Mouse (Mus musculus) ES-Bruce4 (cell line): Measurements from ENCODE around the gene Nat10.

ENCODE experiments used
- CTCF ChIP-seq: IDR thresholded peaks from one replicate; pipeline ENCODE4 v1.8.1; 2011; ENCODE audit warnings: low read depth, low read length
- POLR2A ChIP-seq: IDR thresholded peaks from one replicate; pipeline ENCODE4 v1.8.1; 2011; ENCODE audit warnings: low read length; ENCODE audit not compliant: insufficient read depth

- TF ChIP-seq CTCF (no peak), POLR2A (no peak)
Measured at GRCm38 (mm10) chr2:103691278-103691677, 69.8 kb downstream of the Nat10 start.
